Mouse (Mus musculus) bone marrow, adult 2 months (tissue): ENCODE results near the gene Rybp. TPM values are rescaled to one million over a fixed set of nuclear protein-coding genes. Genes with fewer than 3 reads are reported as not detected.

Experiments used
- H3K27ac ChIP-seq: fragments of 200-500 bp; 2 replicates; pipeline ENCODE4 v1.5.1; 2012; ENCODE audit warnings: low read depth, mild to moderate bottlenecking, control low read depth, inconsistent platforms, low read length; ENCODE audit not compliant: control insufficient read depth, poor library complexity, insufficient read depth
- H3K4me1 ChIP-seq: fragments of 200-500 bp; 2 replicates; pipeline ENCODE4 v1.6.1; 2011; ENCODE audit warnings: low read length; ENCODE audit not compliant: control insufficient read depth, insufficient read depth
- H3K4me3 ChIP-seq: fragments of 200-500 bp; replicated peaks from 2 replicates; pipeline ENCODE3; 2011; ENCODE audit warnings: mild to moderate bottlenecking, low read depth, low read length, control low read depth; ENCODE audit not compliant: control insufficient read depth
- CTCF ChIP-seq: fragments of 200-500 bp; IDR thresholded peaks from 2 replicates; pipeline ENCODE4 v1.5.1; 2011; ENCODE audit warnings: low read length, control low read depth; ENCODE audit not compliant: control insufficient read depth, insufficient read depth
- POLR2A ChIP-seq: fragments of 200-500 bp; IDR thresholded peaks from 2 replicates; pipeline ENCODE4 v1.6.1; 2011; ENCODE audit warnings: low read depth, mild to moderate bottlenecking, control low read depth, low read length, borderline replicate concordance; ENCODE audit not compliant: control insufficient read depth
- WGBS: fragments of 180-500 bp; shearing (Covaris S2); methylation state at CpG from one replicate; pipeline ENCODE4 v1.1.7; 2018; 5-methylcytosine and 5-hydroxymethylcytosine counted together
- polyA plus RNA-seq: library from polyadenylated mRNA; stranded (reverse); fragments of >200 nt; gene quantifications from 2 replicates; pipeline ENCODE4 v1.2.4, GENCODE M21; 2011; ENCODE audit warnings: low replicate concordance; ENCODE audit not compliant: missing spikeins, insufficient read depth, insufficient read length

The Rybp gene
- polyA plus RNA-seq, 1 experiment, result 23.5 TPM

GRCm38 (mm10) chr6:100221803-100222202 is 65.5 kb downstream of the Rybp start:
- Histone ChIP-seq H3K27ac (no peak overlapping the region), H3K4me1 (no peaks in the 10 kb centered on the region), H3K4me3 (no peak overlapping the region)
- TF ChIP-seq POLR2A (no peak), CTCF (no peak)
- 39% methylated on average over 4 of the region's 4 CpGs for WGBS

DNA sequence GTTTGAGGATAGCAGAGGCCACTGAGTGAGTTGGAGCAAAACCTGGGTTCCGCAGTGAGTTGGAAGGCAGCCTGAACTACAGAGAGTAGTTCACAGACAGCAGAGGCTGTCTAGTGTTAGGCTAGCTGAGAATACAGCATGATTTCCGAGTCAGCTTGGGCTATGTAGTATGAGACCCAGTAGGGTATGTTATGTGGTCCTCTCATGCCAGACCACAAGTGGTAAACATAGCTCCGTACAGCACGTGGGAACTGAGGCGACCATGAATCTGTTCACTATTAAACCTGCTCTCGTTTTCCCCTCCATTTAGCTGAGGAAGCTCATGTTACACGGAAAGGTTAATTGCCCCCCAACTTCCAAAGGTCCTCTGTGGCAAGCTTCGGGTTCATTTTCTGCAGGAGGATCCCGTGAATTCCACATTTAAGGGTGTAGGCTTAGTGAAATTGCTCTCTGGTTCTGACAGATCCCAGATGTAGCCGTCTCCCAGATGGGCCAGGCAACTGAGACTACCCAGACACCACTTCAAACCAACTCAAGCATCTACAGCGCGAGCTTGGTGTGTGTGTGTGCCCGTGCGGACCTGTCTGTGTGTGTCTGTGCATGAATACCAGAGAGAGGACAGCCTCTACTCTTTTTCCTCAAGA is 66.2 kb downstream of the Rybp start:
- TF ChIP-seq POLR2A (no peak), CTCF (no peak)
- Histone ChIP-seq H3K27ac (no peak overlapping the region), H3K4me1 (no peaks in the 10 kb centered on the region; the same call in 1 of the 2 replicates), H3K4me3 (no peak overlapping the region)
- WGBS, result 86% methylated on average over 14 of the region's 14 CpGs

- peaks cover under 1% of the 10 kb centered on the region; the same call in 1 of the 2 replicates for H3K4me1 ChIP-seq
- H3K27ac ChIP-seq, result no peak overlapping the region
- TF ChIP-seq CTCF, result no peak
- no peak for TF ChIP-seq POLR2A
- 71% methylated on average over 3 of the region's 3 CpGs for WGBS
- H3K4me3 ChIP-seq, result no peak overlapping the region
Measured at GRCm38 (mm10) chr6:100219971-100220370, 67.3 kb downstream of the Rybp start.

GRCm38 (mm10) chr6:100218541-100219341 is 68.5 kb downstream of the Rybp start:
- TF ChIP-seq CTCF (no peak), POLR2A (no peak)
- 83% methylated on average over 13 of the region's 13 CpGs for WGBS
- Histone ChIP-seq H3K27ac (no peak overlapping the region), H3K4me1 (peaks cover 4% of the 10 kb centered on the region), H3K4me3 (no peak overlapping the region)

- TF ChIP-seq CTCF (no peak), POLR2A (no peak)
- Histone ChIP-seq H3K4me1 (peaks cover 5% of the 10 kb centered on the region), H3K27ac (no peak overlapping the region), H3K4me3 (no peak overlapping the region)
- 88% methylated on average over 8 of the region's 8 CpGs for WGBS
Measured at GRCm38 (mm10) chr6:100217507-100217906, 69.8 kb downstream of the Rybp start.

DNA sequence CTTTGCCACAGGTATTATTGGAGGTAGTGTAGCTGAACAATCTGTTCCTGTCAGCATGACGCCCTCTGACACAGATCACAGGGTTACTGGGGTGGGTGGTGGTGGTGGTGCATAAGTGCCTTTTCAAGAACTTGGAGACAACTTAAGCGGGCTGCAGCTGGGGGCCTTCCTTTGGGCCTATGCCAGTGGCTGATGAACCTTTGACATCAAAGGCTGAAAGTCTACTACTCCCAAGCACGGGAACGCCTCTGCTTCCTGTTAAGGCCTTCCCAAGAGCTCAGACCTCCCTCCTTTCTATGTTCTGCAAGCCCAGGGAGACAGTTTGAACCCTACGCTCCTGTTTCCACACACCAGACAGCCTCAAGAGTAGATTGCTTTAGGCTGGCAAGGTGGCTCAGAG is 70.3 kb downstream of the Rybp start:
- 84% methylated on average over 5 of the region's 5 CpGs for WGBS
- TF ChIP-seq CTCF (no peak), POLR2A (no peak)
- H3K4me3 ChIP-seq, result no peak overlapping the region
- H3K27ac ChIP-seq, result no peak overlapping the region
- H3K4me1 ChIP-seq, result peaks cover 5% of the 10 kb centered on the region

GRCm38 (mm10) chr6:100215809-100216208 is 71.5 kb downstream of the Rybp start:
- H3K27ac ChIP-seq, result no peak overlapping the region
- 45% methylated on average over 6 of the region's 6 CpGs for WGBS
- no peak overlapping the region for H3K4me3 ChIP-seq
- H3K4me1 ChIP-seq, result peaks cover 5% of the 10 kb centered on the region
- no peak for TF ChIP-seq POLR2A
- no peak for TF ChIP-seq CTCF

DNA sequence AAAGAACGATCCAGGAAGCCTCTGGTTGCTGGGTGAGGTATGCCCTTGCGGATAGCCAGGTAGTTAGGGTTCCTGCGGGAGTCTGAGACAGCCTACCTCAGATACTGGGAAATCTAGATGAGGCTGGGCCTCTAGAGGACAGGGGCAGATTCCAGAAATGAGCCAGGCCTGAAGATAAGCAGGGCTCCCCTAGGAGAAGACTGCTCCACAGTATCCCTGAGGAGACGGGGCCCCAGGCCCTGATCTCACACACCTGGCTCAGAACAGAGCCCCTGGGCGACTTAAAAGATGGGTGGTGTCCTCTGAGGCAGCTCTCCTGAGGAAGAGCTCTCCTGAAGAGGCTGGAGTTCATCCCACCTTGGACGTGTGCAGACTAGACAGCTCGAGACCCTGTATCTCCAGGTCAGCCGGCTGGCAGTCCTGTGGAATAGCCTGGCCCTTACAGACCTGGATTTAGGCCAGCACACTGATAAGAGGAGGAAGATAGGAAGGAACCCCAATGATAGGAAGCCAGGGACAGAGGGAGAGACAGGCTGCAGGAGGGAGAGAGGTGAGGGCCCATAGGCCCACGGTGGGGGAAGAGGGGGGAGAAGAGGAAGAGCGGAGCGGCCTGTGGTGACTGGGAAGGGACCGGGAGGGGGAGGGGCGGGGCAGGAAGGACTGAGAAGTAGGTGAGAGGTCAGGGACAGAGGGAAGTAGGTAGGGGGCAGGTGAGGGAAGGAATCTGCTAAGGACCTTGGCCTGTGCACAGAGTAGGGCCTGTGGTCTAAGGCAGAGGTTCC is 73.0 kb downstream of the Rybp start:
- H3K27ac ChIP-seq, result no peak overlapping the region
- H3K4me1 ChIP-seq, result peaks cover 5% of the 10 kb centered on the region
- TF ChIP-seq POLR2A (no peak), CTCF (no peak)
- WGBS, result 31% methylated on average over 12 of the region's 13 CpGs
- no peak overlapping the region for H3K4me3 ChIP-seq
